ENCODE assay signal across 31 mouse cellular contexts in genomic region chr17:28504182-28504581, GRCm38 (mm10). TPM values are rescaled to one million over a fixed set of nuclear protein-coding genes. Genes with fewer than 3 reads are reported as not detected.
DNase-seq lines count a peak whose midpoint lies in the region; ATAC-seq and TF ChIP-seq lines count a peak whose summit lies in the region.
"Had no signal": no experiment of that assay in that cellular context is flagged by ENCODE, and none has a peak within 500 bp of the region (broad histone marks: within the 10 kb centered on the region; RNA-seq: fewer than 3 reads in every experiment).

No protein-coding gene starts in this region.

- no peaks in the 10 kb centered on the region for H3K27me3 ChIP-seq in heart, embryonic 16.5 days (ENCODE audit: control insufficient read depth, insufficient read depth, low read length)
- H3K27me3 ChIP-seq in thymus, adult 2 months (ENCODE audit: control insufficient read depth, insufficient read depth, low read length) = no peaks in the 10 kb centered on the region
- no peaks in the 10 kb centered on the region for H3K27me3 ChIP-seq in E14TG2a.4 (ENCODE audit: insufficient read depth, low read length)
- H3K27me3 ChIP-seq: embryonic facial prominence, embryonic 13.5 days; embryonic facial prominence, embryonic 15.5 days; Patski had no signal

- no peaks in the 10 kb centered on the region for H3K9me3 ChIP-seq in heart, embryonic 16.5 days (replicated peaks; ENCODE audit: control insufficient read depth, low read length)
- no peaks in the 10 kb centered on the region for H3K9me3 ChIP-seq in E14TG2a.4 (ENCODE audit: low read length)
- H3K9me3 ChIP-seq: embryonic facial prominence, embryonic 13.5 days; embryonic facial prominence, embryonic 15.5 days; forebrain, embryonic 10.5 days; forebrain, embryonic 12.5 days had no signal

- no peaks in the 10 kb centered on the region for H3K36me3 ChIP-seq in heart, embryonic 16.5 days (ENCODE audit: control insufficient read depth, insufficient read depth)
- H3K36me3 ChIP-seq in thymus, adult 2 months (ENCODE audit: control insufficient read depth, insufficient read depth, low read length) = no peaks in the 10 kb centered on the region
- no peaks in the 10 kb centered on the region for H3K36me3 ChIP-seq in E14TG2a.4 (ENCODE audit: insufficient read depth, low read length)
- H3K36me3 ChIP-seq: embryonic facial prominence, embryonic 13.5 days; embryonic facial prominence, embryonic 15.5 days; forebrain, embryonic 10.5 days; forebrain, embryonic 12.5 days; G1E had no signal

- no peak for TF ChIP-seq CTCF in thymus, adult 2 months (IDR thresholded peaks at IDR 0.05; ENCODE audit: borderline replicate concordance, control insufficient read depth, extremely low read depth, insufficient read depth, low read length, poor library complexity)
- no peak for TF ChIP-seq CTCF in E14TG2a.4 (conservative IDR thresholded peaks at IDR 0.05; ENCODE audit: low read length)

- no peak for ATAC-seq in heart, embryonic 16.5 days (replicated peaks; ENCODE audit: extremely low read depth, insufficient read depth, low FRiP score)
- ATAC-seq: activated CD4-positive, CD25-positive, alpha-beta regulatory T cell, adult 4 months; forebrain, embryonic 14.5 days; forebrain, embryonic 16.5 days; Patski had no signal

- no peak overlapping the region for H3K9ac ChIP-seq in heart, embryonic 16.5 days (ENCODE audit: low read length)
- H3K9ac ChIP-seq: embryonic facial prominence, embryonic 13.5 days; embryonic facial prominence, embryonic 15.5 days; forebrain, embryonic 12.5 days had no signal

- no peak overlapping the region for H3K4me2 ChIP-seq in heart, embryonic 16.5 days (ENCODE audit: low read depth, low read length)
- H3K4me2 ChIP-seq: embryonic facial prominence, embryonic 13.5 days; embryonic facial prominence, embryonic 15.5 days; forebrain, embryonic 12.5 days had no signal

- H3K4me1 ChIP-seq in heart, embryonic 16.5 days (ENCODE audit: control insufficient read depth, insufficient read depth, low read length) = peaks cover 13% of the 10 kb centered on the region
- H3K4me1 ChIP-seq in thymus, adult 2 months (replicated peaks; ENCODE audit: control insufficient read depth, insufficient read depth, low read length) = peaks cover 52% of the 10 kb centered on the region
- H3K4me1 ChIP-seq in E14TG2a.4 (replicated peaks; ENCODE audit: low read depth, low read length) = peaks cover 91% of the 10 kb centered on the region

- H3K27ac ChIP-seq in heart, embryonic 16.5 days (ENCODE audit: low read length) = peak overlapping the region; percentile 30; the same call in 1 of the 2 replicates
- H3K27ac ChIP-seq in thymus, adult 2 months (ENCODE audit: control insufficient read depth, insufficient read depth, low read length) = peak overlapping the region; percentile 43; the same call in 1 of the 2 replicates
- H3K27ac ChIP-seq: embryonic facial prominence, embryonic 13.5 days; embryonic facial prominence, embryonic 15.5 days; forebrain, embryonic 10.5 days; forebrain, embryonic 12.5 days had no signal

- H3K4me3 ChIP-seq in heart, embryonic 16.5 days (ENCODE audit: low read length) = no peak overlapping the region
- no peak overlapping the region for H3K4me3 ChIP-seq in thymus, adult 2 months (ENCODE audit: control insufficient read depth, insufficient read depth, low read length)
- peak overlapping the region; percentile 17; the same call in 1 of the 2 replicates for H3K4me3 ChIP-seq in E14TG2a.4 (replicated peaks; ENCODE audit: low read length)
- H3K4me3 ChIP-seq: embryonic facial prominence, embryonic 13.5 days; embryonic facial prominence, embryonic 15.5 days; erythroblast, embryonic 14.5 days; forebrain, embryonic 10.5 days; forebrain, embryonic 12.5 days had no signal

- WGBS in heart, embryonic 16.5 days = 74% methylated on average over 6 of the region's 6 CpGs
- 64% methylated on average over 6 of the region's 6 CpGs for WGBS in thymus, adult 2 months

- DNase-seq in heart, adult 9 months (ENCODE audit: low spot score in 2 of 2) = no peak
- no peak for DNase-seq in thymus, adult 2 months
- DNase-seq in thymus, postnatal 14 days = no peak
- peak; percentile 43 for DNase-seq in testis, postnatal 10 days (ENCODE audit: low spot score)
- DNase-seq in layer of hippocampus, adult 8-10 months (ENCODE audit: low spot score in 2 of 2) = no peak
- DNase-seq: adrenal gland, adult 8-10 months; adrenal gland, postnatal 14 days; adrenal gland, postnatal 36 days; cerebellum, adult 11 months; cerebellum, adult 18-20 months; cerebellum, adult 8-10 months; cerebellum, adult 9-11 months; cerebellum, postnatal 14 days; cerebellum, postnatal 36 days; embryo, embryonic 11 days had no signal

- TF ChIP-seq POLR2A in thymus, adult 2 months (IDR thresholded peaks at IDR 0.05; ENCODE audit: control insufficient read depth, extremely low read depth, insufficient read depth, low read length, poor library complexity) = no peak

RNA-seq across cellular contexts. Expression of gene Fkbp5, which starts 13.1 kb away (rescaled TPM):
- 34.9 and 54.5 TPM in 2 replicates for polyA plus RNA-seq in heart, embryonic 16.5 days (2015; fragmentation: Nextera tagmentation; extraction: Ambion mirVana)
- polyA plus RNA-seq in thymus, adult 2 months (2012; rRNA removed) = 157 and 179 TPM in 2 replicates
- 10 to 100 TPM; 70.6 to 79.4 (median 72.7) TPM for total RNA-seq in layer of hippocampus, adult 8-10 months (2022)

RNA-seq across cellular contexts. Expression of gene Armc12, which starts 26.4 kb away (rescaled TPM):
- polyA plus RNA-seq in heart, embryonic 16.5 days (2015; fragmentation: Nextera tagmentation; extraction: Ambion mirVana) = not detected in 2 replicates
- polyA plus RNA-seq in thymus, adult 2 months (2012; rRNA removed) = 0.33 and 0.58 TPM in 2 replicates
- total RNA-seq in layer of hippocampus, adult 8-10 months (2022) = not detected
- total RNA-seq: adrenal gland, adult 18-20 months; adrenal gland, adult 8-10 months; adrenal gland, postnatal 14 days; adrenal gland, postnatal 36 days; common myeloid progenitor, adult 5-6 weeks; G1E had no signal
- polyA plus RNA-seq: activated CD4-positive, CD25-positive, alpha-beta regulatory T cell, adult 4 months; C2C12; embryonic facial prominence, embryonic 11.5 days; embryonic facial prominence, embryonic 13.5 days; embryonic facial prominence, embryonic 15.5 days; erythroblast, embryonic 14.5 days; forebrain, embryonic 10.5 days; forebrain, embryonic 12.5 days; forebrain, embryonic 14.5 days; forebrain, embryonic 16.5 days; G1E; Patski had no signal

RNA-seq across cellular contexts. Expression of gene Clpsl2, which starts 45.0 kb away (rescaled TPM):
- not detected in 2 replicates for polyA plus RNA-seq in heart, embryonic 16.5 days (2015; fragmentation: Nextera tagmentation; extraction: Ambion mirVana)
- not detected in 2 replicates for polyA plus RNA-seq in thymus, adult 2 months (2012; rRNA removed)
- not detected for total RNA-seq in layer of hippocampus, adult 8-10 months (2022)
- total RNA-seq: adrenal gland, adult 18-20 months; adrenal gland, adult 8-10 months; adrenal gland, postnatal 14 days; adrenal gland, postnatal 36 days; common myeloid progenitor, adult 5-6 weeks; G1E had no signal
- polyA plus RNA-seq: activated CD4-positive, CD25-positive, alpha-beta regulatory T cell, adult 4 months; C2C12; embryonic facial prominence, embryonic 11.5 days; embryonic facial prominence, embryonic 13.5 days; embryonic facial prominence, embryonic 15.5 days; erythroblast, embryonic 14.5 days; forebrain, embryonic 10.5 days; forebrain, embryonic 12.5 days; forebrain, embryonic 14.5 days; forebrain, embryonic 16.5 days; G1E; Patski had no signal

RNA-seq across cellular contexts. Expression of gene Clps, which starts 56.4 kb away (rescaled TPM):
- 2.2 TPM in 1 of 2 replicates, not detected in the other for polyA plus RNA-seq in heart, embryonic 16.5 days (2015; fragmentation: Nextera tagmentation; extraction: Ambion mirVana)
- 1.3 and 5.4 TPM in 2 replicates for polyA plus RNA-seq in thymus, adult 2 months (2012; rRNA removed)
- total RNA-seq in layer of hippocampus, adult 8-10 months (2022) = not detected
- total RNA-seq: adrenal gland, adult 18-20 months; adrenal gland, adult 8-10 months; adrenal gland, postnatal 14 days; adrenal gland, postnatal 36 days; common myeloid progenitor, adult 5-6 weeks; G1E had no signal
- polyA plus RNA-seq: activated CD4-positive, CD25-positive, alpha-beta regulatory T cell, adult 4 months; C2C12; embryonic facial prominence, embryonic 11.5 days; embryonic facial prominence, embryonic 13.5 days; embryonic facial prominence, embryonic 15.5 days; erythroblast, embryonic 14.5 days; forebrain, embryonic 10.5 days; forebrain, embryonic 12.5 days; forebrain, embryonic 14.5 days; forebrain, embryonic 16.5 days; G1E; Patski had no signal
